Mouse (Mus musculus) limb, embryonic 14.5 days (tissue): ENCODE measurements at regions not wholly inside any gene's neighbourhood (a gene's known extent, or its start where the extent isn't known, plus 50 kb on each side); places are given as distances from the start of the nearest gene placed in this dataset.

Experiments
- ATAC-seq: fragments of 200-750 bp; cut with Nextera tagmentation; 2 replicates; pipeline ENCODE4 v1.8.0; 2017; ENCODE audit warnings: low read depth, moderate number of reproducible peaks, moderate TSS enrichment; ENCODE audit not compliant: low FRiP score
- DNase-seq: peaks from one replicate; pipeline ENCODE4 v3.0.0-alpha.2; 2015; ENCODE audit warnings: low spot score
- H3K27ac ChIP-seq: fragments of 300-500 bp; sonication (generic); replicated peaks from 2 replicates; pipeline ENCODE4 v1.5.1; 2014; ENCODE audit warnings: low read depth, mild to moderate bottlenecking, low read length, moderate library complexity, mixed read lengths
- H3K27me3 ChIP-seq: fragments of 300-500 bp; sonication (generic); 2 replicates; pipeline ENCODE4 v1.6.1; 2014; ENCODE audit warnings: low read length, mixed read lengths; ENCODE audit not compliant: control insufficient read depth, insufficient read depth
- H3K36me3 ChIP-seq: fragments of 300-500 bp; sonication (generic); 2 replicates; pipeline ENCODE4 v1.6.1; 2014; ENCODE audit warnings: mild to moderate bottlenecking, low read length, moderate library complexity, mixed read lengths; ENCODE audit not compliant: control insufficient read depth, insufficient read depth
- H3K4me1 ChIP-seq: fragments of 300-500 bp; sonication (generic); 2 replicates; pipeline ENCODE4 v1.6.1; 2014; ENCODE audit warnings: antibody characterized with exemption, low read length, mixed read lengths; ENCODE audit not compliant: control insufficient read depth, insufficient read depth
- H3K4me2 ChIP-seq: fragments of 300-500 bp; sonication (generic); replicated peaks from 2 replicates; pipeline ENCODE4 v1.6.1; 2014; ENCODE audit warnings: low read depth, mild to moderate bottlenecking, low read length, moderate library complexity; ENCODE audit not compliant: severe bottlenecking
- H3K4me3 ChIP-seq: fragments of 300-500 bp; sonication (generic); replicated peaks from 2 replicates; pipeline ENCODE4 v1.5.1; 2014; ENCODE audit warnings: low read length
- H3K9ac ChIP-seq: fragments of 300-500 bp; sonication (generic); 2 replicates; pipeline ENCODE4 v1.6.1; 2014; ENCODE audit warnings: mild to moderate bottlenecking, low read depth, low read length, moderate library complexity; ENCODE audit not compliant: severe bottlenecking
- H3K9me3 ChIP-seq: fragments of 300-500 bp; sonication (generic); 2 replicates; pipeline ENCODE4 v1.6.1; 2016; ENCODE audit warnings: low read length; ENCODE audit not compliant: control insufficient read depth
- POLR2A ChIP-seq: fragments of 200-500 bp; IDR thresholded peaks from 2 replicates; pipeline ENCODE4 v1.8.0; 2012; ENCODE audit warnings: inconsistent platforms, mild to moderate bottlenecking, moderate library complexity, borderline replicate concordance; ENCODE audit not compliant: insufficient read depth, insufficient read length; ENCODE audit errors: extremely low read depth
- WGBS: fragments of 180-500 bp; shearing (Covaris S2); extraction: QIAGEN DNeasy Blood & Tissue Kit; methylation state at CpG from one replicate; pipeline ENCODE4 v1.1.7; 2014; 5-methylcytosine and 5-hydroxymethylcytosine counted together

DNA sequence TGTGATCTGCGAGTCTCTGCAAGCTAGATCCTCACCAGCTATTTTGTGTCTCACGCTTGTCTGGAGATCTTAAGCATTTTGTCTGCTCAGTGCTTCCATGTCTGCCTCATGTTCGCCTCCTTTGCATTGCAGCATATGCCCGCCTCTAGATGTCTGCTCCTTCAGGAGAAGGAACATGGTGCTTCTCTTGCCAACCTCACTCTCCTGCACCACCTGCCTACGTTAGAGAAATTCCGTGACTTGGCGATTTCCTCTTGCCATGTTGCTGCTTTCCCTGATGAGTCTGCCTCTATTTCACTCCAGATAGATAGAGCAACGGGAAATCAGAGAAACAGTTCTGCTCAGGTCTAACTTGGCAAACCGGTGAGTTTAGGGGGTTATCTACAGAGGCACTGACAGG, 126.2 kb downstream of the Dyrk2 start:
- ATAC-seq (no peak), DNase-seq (no peak)
- Histone ChIP-seq H3K4me1 (0 out of 2 replicates have a peak, but pooled peaks cover 5% of the 10 kb centered on the region), H3K27me3 (no peaks in the 10 kb centered on the region), H3K9me3 (no peaks in the 10 kb centered on the region), H3K9ac (no peak overlapping the region), H3K27ac (no peak overlapping the region), H3K36me3 (no peaks in the 10 kb centered on the region), H3K4me3 (no peak overlapping the region), H3K4me2 (no peak overlapping the region)
- 88% methylated on average over 9 of the region's 9 CpGs for WGBS
- no peak for TF ChIP-seq POLR2A

DNA sequence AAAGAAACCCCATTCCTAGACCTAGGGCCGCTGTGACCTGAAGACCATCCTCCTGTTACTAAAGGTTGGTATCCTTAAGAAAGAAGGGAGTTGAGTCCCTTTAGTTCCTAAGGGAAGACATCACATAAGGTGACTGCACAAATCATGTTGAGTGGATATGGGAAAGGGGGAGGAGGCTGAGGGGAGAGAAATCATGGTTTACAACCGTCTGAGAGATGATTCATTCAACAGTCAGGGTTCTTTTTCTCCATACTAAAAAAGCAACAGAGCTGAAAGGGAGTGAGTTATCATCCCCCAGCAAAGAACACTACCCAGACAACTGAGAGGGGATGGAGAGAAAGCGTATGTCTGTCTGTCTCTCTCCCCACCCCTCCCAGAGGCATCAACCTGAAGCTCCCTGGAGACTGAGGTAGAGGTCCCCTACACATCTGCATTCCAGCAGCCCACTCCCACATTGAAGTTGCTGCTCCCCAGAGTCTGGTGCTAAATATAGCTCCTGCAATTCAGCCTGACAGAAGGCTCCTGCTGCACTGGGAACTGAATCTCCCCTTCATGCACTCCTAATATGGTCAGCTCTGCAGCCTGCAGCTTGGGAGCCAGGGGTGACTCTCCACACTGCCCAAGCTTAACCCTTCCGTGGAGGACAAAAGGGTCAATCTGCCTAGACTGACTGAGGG, 123.2 kb downstream of the Dyrk2 start:
- H3K36me3 ChIP-seq = no peaks in the 10 kb centered on the region
- no peak overlapping the region for H3K4me3 ChIP-seq
- TF ChIP-seq POLR2A = no peak
- no peak overlapping the region for H3K9ac ChIP-seq
- H3K9me3 ChIP-seq = no peaks in the 10 kb centered on the region
- ATAC-seq = no peak; the same call in 1 of the 2 replicates
- 41% methylated on average over 4 of the region's 4 CpGs for WGBS
- 0 out of 2 replicates have a peak, but pooled peaks cover 5% of the 10 kb centered on the region for H3K4me1 ChIP-seq
- no peak overlapping the region for H3K4me2 ChIP-seq
- no peak for DNase-seq
- H3K27ac ChIP-seq = no peak overlapping the region
- H3K27me3 ChIP-seq = no peaks in the 10 kb centered on the region

DNA sequence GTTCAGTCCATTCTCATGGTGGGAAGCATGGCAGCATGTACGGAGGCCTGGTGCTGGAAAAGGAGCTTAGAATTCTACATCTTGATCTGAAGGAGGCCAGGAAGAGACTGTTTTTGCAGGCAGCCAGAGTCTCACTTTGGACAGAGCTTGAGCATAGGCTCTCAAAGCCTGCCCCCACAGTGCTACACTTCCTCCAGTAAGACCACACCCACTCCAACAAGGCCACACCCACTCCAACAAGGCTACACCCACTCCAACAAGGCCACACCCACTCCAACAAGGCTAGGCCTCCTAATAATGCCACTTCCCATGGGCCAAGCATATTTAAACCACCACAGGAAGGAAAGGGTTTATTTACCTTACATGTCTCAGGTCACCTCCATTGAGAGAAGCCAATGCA, 121.0 kb downstream of the Dyrk2 start:
- TF ChIP-seq POLR2A = no peak
- Histone ChIP-seq H3K4me3 (no peak overlapping the region), H3K9me3 (no peaks in the 10 kb centered on the region), H3K27me3 (no peaks in the 10 kb centered on the region), H3K4me1 (0 out of 2 replicates have a peak, but pooled peaks cover 5% of the 10 kb centered on the region), H3K4me2 (no peak overlapping the region), H3K36me3 (no peaks in the 10 kb centered on the region), H3K9ac (no peak overlapping the region), H3K27ac (no peak overlapping the region)
- DNase-seq = no peak
- no peak for ATAC-seq
- WGBS = 100% methylated on average over 1 of the region's 1 CpGs

DNA sequence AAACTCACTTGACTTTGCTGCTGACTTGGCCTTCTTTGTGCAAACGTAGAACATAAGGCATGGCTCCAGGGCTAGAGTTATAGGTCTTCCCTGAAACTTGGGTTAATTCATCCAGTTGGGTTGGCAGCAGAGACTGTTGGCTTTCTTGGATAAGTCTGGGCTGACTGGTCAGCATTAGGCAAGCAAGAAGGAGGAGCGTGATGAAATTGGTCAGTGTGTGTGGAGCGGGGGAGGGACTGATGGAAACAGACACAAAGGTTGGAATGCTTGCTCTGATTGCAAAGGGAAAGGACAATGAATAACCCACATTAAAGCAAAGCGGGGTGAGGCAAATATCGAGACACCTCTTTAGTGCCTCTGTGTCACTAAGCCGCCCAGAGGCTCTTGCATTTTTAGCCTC, 120.3 kb downstream of the Dyrk2 start:
- no peak overlapping the region for H3K9ac ChIP-seq
- no peaks in the 10 kb centered on the region for H3K27me3 ChIP-seq
- H3K36me3 ChIP-seq = no peaks in the 10 kb centered on the region
- H3K9me3 ChIP-seq = no peaks in the 10 kb centered on the region
- no peak overlapping the region for H3K4me3 ChIP-seq
- H3K4me1 ChIP-seq = 0 out of 2 replicates have a peak, but pooled peaks cover 5% of the 10 kb centered on the region
- 92% methylated on average over 6 of the region's 6 CpGs for WGBS
- H3K4me2 ChIP-seq = no peak overlapping the region
- no peak for TF ChIP-seq POLR2A
- no peak for DNase-seq
- H3K27ac ChIP-seq = no peak overlapping the region
- ATAC-seq = no peak

DNA sequence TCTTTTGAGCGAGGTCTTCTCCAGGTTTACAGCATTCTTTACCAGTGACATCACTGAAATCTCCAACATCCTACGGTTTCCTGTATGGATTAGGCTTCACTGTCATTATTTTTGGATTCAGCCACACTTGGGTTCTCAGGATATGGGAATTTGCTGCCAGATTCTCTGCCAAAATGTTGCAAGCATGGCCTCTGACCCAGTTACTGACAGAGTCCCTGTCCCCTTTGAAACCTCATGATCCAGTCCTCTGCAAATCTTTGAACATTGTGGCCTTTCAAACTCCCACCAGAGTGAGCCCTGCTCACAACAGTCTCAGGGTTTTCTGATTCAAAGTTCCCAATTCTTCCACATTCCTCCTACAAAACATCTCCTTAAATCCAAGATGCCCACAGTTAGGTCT, 118.9 kb downstream of the Dyrk2 start:
- ATAC-seq (no peak), DNase-seq (no peak)
- 67% methylated on average over 2 of the region's 2 CpGs for WGBS
- 0 out of 2 replicates have a peak, but pooled peaks cover 5% of the 10 kb centered on the region for H3K4me1 ChIP-seq
- H3K36me3 ChIP-seq = no peaks in the 10 kb centered on the region
- H3K4me3 ChIP-seq = no peak overlapping the region
- H3K9ac ChIP-seq = no peak overlapping the region
- TF ChIP-seq POLR2A = no peak
- no peak overlapping the region for H3K27ac ChIP-seq
- H3K27me3 ChIP-seq = no peaks in the 10 kb centered on the region
- no peaks in the 10 kb centered on the region for H3K9me3 ChIP-seq
- no peak overlapping the region for H3K4me2 ChIP-seq
